Mouse (Mus musculus) testis, postnatal 14 days (tissue): ENCODE measurements around the gene Nxph1.
A peak's percentile ranks its signal among the peaks of the same experiment; 100 is the strongest.

ENCODE experiments used
- DNase-seq: peaks from one replicate; pipeline ENCODE4 v3.0.0; 2021; ENCODE audit warnings: low spot score

Gene Nxph1

GRCm38 (mm10) chr6:8970576-8970975 is 22.3 kb downstream of the Nxph1 start:
- DNase-seq = no peak

- no peak for DNase-seq
Observed at GRCm38 (mm10) chr6:8979237-8979871, 31.1 kb downstream of the Nxph1 start.

GRCm38 (mm10) chr6:8996301-8996943 is 48.2 kb downstream of the Nxph1 start:
- peak; percentile 19 for DNase-seq

- no peak for DNase-seq
Observed at GRCm38 (mm10) chr6:8997326-8997725, 49.1 kb downstream of the Nxph1 start.

- no peak for DNase-seq
Observed at GRCm38 (mm10) chr6:9002686-9003085, 54.5 kb downstream of the Nxph1 start.

GRCm38 (mm10) chr6:9026631-9027030 is 78.4 kb downstream of the Nxph1 start:
- DNase-seq = no peak

- no peak for DNase-seq
Observed at GRCm38 (mm10) chr6:9027146-9027545, 78.9 kb downstream of the Nxph1 start.

GRCm38 (mm10) chr6:9028501-9028900 is 80.3 kb downstream of the Nxph1 start:
- DNase-seq = no peak

- no peak for DNase-seq
Observed at GRCm38 (mm10) chr6:9039286-9039685, 91.1 kb downstream of the Nxph1 start.

GRCm38 (mm10) chr6:9040991-9041390 is 92.8 kb downstream of the Nxph1 start:
- no peak for DNase-seq

- DNase-seq = no peak
Observed at GRCm38 (mm10) chr6:9042391-9042790, 94.2 kb downstream of the Nxph1 start.

- no peak for DNase-seq
Observed at GRCm38 (mm10) chr6:9046815-9047214, 98.6 kb downstream of the Nxph1 start.

- DNase-seq = no peak
Observed at GRCm38 (mm10) chr6:9061261-9062105, 113.3 kb downstream of the Nxph1 start.

- DNase-seq = no peak
Observed at GRCm38 (mm10) chr6:9066435-9066834, 118.2 kb downstream of the Nxph1 start.

GRCm38 (mm10) chr6:9069913-9070312 is 121.7 kb downstream of the Nxph1 start:
- DNase-seq = no peak

GRCm38 (mm10) chr6:9076463-9076862 is 128.2 kb downstream of the Nxph1 start:
- DNase-seq = no peak

GRCm38 (mm10) chr6:9077793-9078689 is 129.8 kb downstream of the Nxph1 start:
- DNase-seq = no peak

GRCm38 (mm10) chr6:9083851-9084250 is 135.6 kb downstream of the Nxph1 start:
- no peak for DNase-seq

- DNase-seq = no peak
Observed at GRCm38 (mm10) chr6:9097345-9097744, 149.1 kb downstream of the Nxph1 start.

GRCm38 (mm10) chr6:9107366-9107765 is 159.1 kb downstream of the Nxph1 start:
- no peak for DNase-seq

- no peak for DNase-seq
Observed at GRCm38 (mm10) chr6:9119136-9119535, 170.9 kb downstream of the Nxph1 start.

- no peak for DNase-seq
Observed at GRCm38 (mm10) chr6:9124321-9124914, 176.2 kb downstream of the Nxph1 start.
